Mouse (Mus musculus) thymus, adult 2 months (tissue): ENCODE data around the gene Gm12216. TPM values are rescaled to one million over a fixed set of nuclear protein-coding genes. Genes with fewer than 3 reads are reported as not detected.

ENCODE experiments used
- DNase-seq: peaks from one replicate; pipeline ENCODE4 v3.0.0; 2021
- H3K27ac ChIP-seq: fragments of 200-500 bp; 2 replicates; pipeline ENCODE4 v1.5.1; 2012; ENCODE audit warnings: low read length, control low read depth; ENCODE audit not compliant: control insufficient read depth, insufficient read depth
- H3K27me3 ChIP-seq: fragments of 200-500 bp; 2 replicates; pipeline ENCODE4 v1.6.1; 2012; ENCODE audit warnings: mild to moderate bottlenecking, low read length, moderate library complexity, mixed read lengths; ENCODE audit not compliant: control insufficient read depth, insufficient read depth
- H3K36me3 ChIP-seq: fragments of 200-500 bp; 2 replicates; pipeline ENCODE4 v1.6.1; 2012; ENCODE audit warnings: mild to moderate bottlenecking, low read length, moderate library complexity; ENCODE audit not compliant: control insufficient read depth, insufficient read depth
- H3K4me1 ChIP-seq: fragments of 200-500 bp; replicated peaks from 2 replicates; pipeline ENCODE4 v1.6.1; 2012; ENCODE audit warnings: low read length; ENCODE audit not compliant: control insufficient read depth, insufficient read depth
- H3K4me3 ChIP-seq: fragments of 200-500 bp; 2 replicates; pipeline ENCODE4 v1.5.1; 2012; ENCODE audit warnings: mild to moderate bottlenecking, low read length, control low read depth, moderate library complexity; ENCODE audit not compliant: control insufficient read depth, insufficient read depth
- CTCF ChIP-seq: fragments of 200-500 bp; IDR thresholded peaks from 2 replicates; pipeline ENCODE4 v1.5.1; 2012; ENCODE audit warnings: mild to moderate bottlenecking, control low read depth, low read length, moderate library complexity, borderline replicate concordance; ENCODE audit not compliant: control insufficient read depth, poor library complexity, insufficient read depth; ENCODE audit errors: extremely low read depth
- POLR2A ChIP-seq: fragments of 200-500 bp; IDR thresholded peaks from 2 replicates; pipeline ENCODE4 v1.6.1; 2012; ENCODE audit warnings: mild to moderate bottlenecking, low read length, control low read depth, moderate library complexity; ENCODE audit not compliant: control insufficient read depth, poor library complexity, insufficient read depth; ENCODE audit errors: extremely low read depth
- whole genome bisulfite sequencing: fragments of 180-500 bp; shearing (Covaris S2); methylation state at CpG from one replicate; pipeline ENCODE4 v1.1.7; 2018; 5-methylcytosine and 5-hydroxymethylcytosine counted together
- polyA plus RNA-seq: library from polyadenylated mRNA; depleted of rRNA; stranded (reverse); fragments of >200 nt; gene quantifications from 2 replicates; pipeline ENCODE4 v1.2.3, GENCODE M21; 2012

The Gm12216 gene
- polyA plus RNA-seq, 1 experiment: 11.1 TPM

DNA sequence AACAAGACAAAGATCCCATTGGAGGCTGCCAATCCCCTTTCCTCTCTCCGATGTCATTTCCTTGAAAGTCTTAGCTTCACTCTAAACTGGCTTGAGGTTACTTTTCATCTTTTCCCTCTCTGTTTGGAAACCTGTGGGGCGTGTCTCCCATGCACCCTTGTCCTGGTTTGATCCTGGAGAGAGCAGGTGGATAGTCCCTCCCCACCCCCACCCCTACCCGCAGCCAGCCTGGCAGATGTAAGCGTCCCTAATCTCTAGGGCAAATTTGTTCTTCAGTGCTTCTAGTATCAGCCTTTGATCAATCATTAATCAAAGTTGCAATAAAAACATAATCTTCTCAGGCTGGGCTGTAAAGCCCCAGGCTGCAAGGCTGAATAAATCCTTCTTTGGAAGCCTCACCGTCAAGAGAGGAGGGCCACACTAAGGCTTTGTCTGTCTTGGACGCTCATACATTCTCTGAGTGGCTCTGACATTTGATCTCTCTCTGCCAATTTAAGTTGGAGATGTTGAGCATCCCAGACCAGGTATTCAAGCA lies 61.6 kb downstream of the Gm12216 start:
- Histone ChIP-seq H3K4me1 (peaks cover 40% of the 10 kb centered on the region), H3K4me3 (no peak overlapping the region), H3K27ac (no peak overlapping the region), H3K27me3 (no peaks in the 10 kb centered on the region), H3K36me3 (no peaks in the 10 kb centered on the region)
- TF ChIP-seq CTCF (no peak), POLR2A (no peak)
- DNase-seq: no peak
- 84% methylated on average over 6 of the region's 6 CpGs for WGBS

GRCm38 (mm10) chr11:53796409-53797151 lies 62.5 kb downstream of the Gm12216 start:
- Histone ChIP-seq H3K27me3 (no peaks in the 10 kb centered on the region), H3K4me1 (peaks cover 40% of the 10 kb centered on the region), H3K27ac (no peak overlapping the region), H3K4me3 (no peak overlapping the region), H3K36me3 (no peaks in the 10 kb centered on the region)
- 78% methylated on average over 12 of the region's 12 CpGs for WGBS
- DNase-seq: no peak
- TF ChIP-seq CTCF: no peak

- Histone ChIP-seq H3K27ac (0 out of 2 replicates have a peak overlapping the region, but pooled peaks have one; percentile 5), H3K27me3 (no peaks in the 10 kb centered on the region), H3K4me3 (no peak overlapping the region), H3K4me1 (peaks cover 40% of the 10 kb centered on the region), H3K36me3 (no peaks in the 10 kb centered on the region)
- TF ChIP-seq POLR2A (no peak), CTCF (no peak)
- WGBS: 62% methylated on average over 8 of the region's 8 CpGs
- no peak for DNase-seq
These were observed 63.2 kb downstream of the Gm12216 start for GRCm38 (mm10) chr11:53795813-53796212.

GRCm38 (mm10) chr11:53794671-53795557 lies 64.1 kb downstream of the Gm12216 start:
- Histone ChIP-seq H3K4me3 (peak overlapping the region; percentile 40), H3K4me1 (peaks cover 35% of the 10 kb centered on the region), H3K27me3 (no peaks in the 10 kb centered on the region), H3K27ac (peak overlapping the region; percentile 55), H3K36me3 (no peaks in the 10 kb centered on the region)
- DNase-seq: peak; percentile 78
- WGBS: 4% methylated on average over 25 of the region's 25 CpGs
- TF ChIP-seq CTCF: peak; percentile 53; the same call in 1 of the 2 replicates
- TF ChIP-seq POLR2A: no peak; the same call in 1 of the 2 replicates

DNA sequence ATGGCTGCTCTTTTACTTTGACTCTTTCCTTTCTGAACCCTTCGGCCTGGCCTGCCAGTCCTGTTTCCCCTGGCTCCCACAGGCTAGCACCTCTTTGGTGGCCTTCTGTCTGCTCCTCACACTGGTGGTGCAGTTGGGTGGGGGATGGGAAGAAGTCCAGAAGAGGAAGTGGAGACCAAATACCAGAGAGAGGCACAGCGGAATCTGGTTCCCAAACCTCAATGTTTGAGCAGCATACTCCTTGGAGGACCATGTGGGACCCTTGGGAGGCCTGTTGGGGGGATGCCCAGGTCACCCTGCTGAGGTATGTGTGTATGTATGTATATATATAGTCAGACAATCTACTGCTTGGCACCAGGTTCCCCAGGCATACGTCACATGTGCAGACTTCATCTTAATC lies 65.0 kb downstream of the Gm12216 start:
- DNase-seq: peak; percentile 37
- no peaks in the 10 kb centered on the region for H3K36me3 ChIP-seq
- no peak overlapping the region for H3K4me3 ChIP-seq
- peak overlapping the region; percentile 55; the same call in 1 of the 2 replicates for H3K27ac ChIP-seq
- 32% methylated on average over 3 of the region's 3 CpGs for WGBS
- TF ChIP-seq POLR2A (no peak), CTCF (no peak)
- H3K27me3 ChIP-seq: no peaks in the 10 kb centered on the region
- H3K4me1 ChIP-seq: peaks cover 31% of the 10 kb centered on the region

GRCm38 (mm10) chr11:53792986-53793385 lies 66.1 kb downstream of the Gm12216 start:
- H3K4me3 ChIP-seq: no peak overlapping the region
- WGBS: 96% methylated on average over 3 of the region's 3 CpGs
- TF ChIP-seq POLR2A (no peak), CTCF (no peak)
- H3K27me3 ChIP-seq: no peaks in the 10 kb centered on the region
- peaks cover 30% of the 10 kb centered on the region for H3K4me1 ChIP-seq
- H3K36me3 ChIP-seq: no peaks in the 10 kb centered on the region
- DNase-seq: no peak
- H3K27ac ChIP-seq: no peak overlapping the region
